Mouse (Mus musculus) olfactory bulb, adult 2 months (tissue): ENCODE measurements around the gene Dnajc6.

Source experiments
- CTCF ChIP-seq: fragments of 200-500 bp; IDR thresholded peaks from 2 replicates; pipeline ENCODE4 v1.5.1; 2012; ENCODE audit warnings: low read depth, mild to moderate bottlenecking, low read length, moderate library complexity; ENCODE audit not compliant: insufficient read depth
- POLR2A ChIP-seq: fragments of 200-500 bp; IDR thresholded peaks from 2 replicates; pipeline ENCODE4 v1.6.1; 2012; ENCODE audit warnings: mild to moderate bottlenecking, low read depth, low read length, moderate library complexity; ENCODE audit not compliant: insufficient read depth

- no peak for TF ChIP-seq CTCF
- no peak for TF ChIP-seq POLR2A
Measured at GRCm38 (mm10) chr4:101592466-101592865, 96.0 kb downstream of the Dnajc6 start.
